Mouse (Mus musculus) left cerebral cortex, adult 2 months (tissue): Measurements from ENCODE around the gene Akt1. TPM values are rescaled to one million over a fixed set of nuclear protein-coding genes. Genes with fewer than 3 reads are reported as not detected.

Experiments used
- DNase-seq, 2 experiments: peaks; one replicate each; pipeline ENCODE4 v3.0.0; 2021 to 2022; ENCODE audit warnings: low spot score in 2 of 2, mixed read lengths in 1 of 2; ENCODE audit errors: extremely low spot score in 1 of 2
- H3K27ac ChIP-seq: fragments of 200-600 bp; 2 replicates; pipeline ENCODE4 v1.8.1; 2022
- H3K4me3 ChIP-seq: fragments of 200-600 bp; 2 replicates; pipeline ENCODE4 v1.8.1; 2022
- CTCF ChIP-seq: fragments of 200-600 bp; IDR thresholded peaks from 2 replicates; pipeline ENCODE4 v1.8.1; 2022; ENCODE audit warnings: antibody characterized with exemption, mild to moderate bottlenecking, moderate library complexity
- intact Hi-C: fragments of 180-260 bp; cut with DNase I; formaldehyde crosslinking; loops from one replicate; pipeline ENCODE4 v1.15.1; 2025
- total RNA-seq, 2 experiments: library from RNA; stranded (reverse); gene quantifications; 2 replicates each; pipeline ENCODE4 v1.2.3; 2021

The Akt1 gene
- total RNA-seq, 2 experiments from 2014 or later, result 144 to 157 TPM

- Histone ChIP-seq H3K4me3 (peak overlapping the region; percentile 66), H3K27ac (peak overlapping the region; percentile 90)
- no peak for TF ChIP-seq CTCF
- intact Hi-C loops, result loop anchor here (5.0 kb wide), 1 partner anchor 123 kb away; no protein-coding TSS in a partner anchor
- DNase-seq, result no peak
These were observed 54.2 kb downstream of the Akt1 start for GRCm38 (mm10) chr12:112620354-112621061.

- peak within 1 kb of the TSS; percentile 66 for H3K4me3 ChIP-seq
- DNase-seq, result peak; percentile 57 to 65
- no peak for TF ChIP-seq CTCF
- peak within 1 kb of the TSS; percentile 90 for H3K27ac ChIP-seq
- intact Hi-C loops, result loop anchor here (5.0 kb wide), 1 partner anchor 123 kb away; no protein-coding TSS in a partner anchor
These were observed 54.9 kb downstream of the Akt1 start, which contains the start of gene Adssl1 for GRCm38 (mm10) chr12:112619686-112620353. TSS of gene Adssl1 (plus strand) at chr12:112620045.

DNA sequence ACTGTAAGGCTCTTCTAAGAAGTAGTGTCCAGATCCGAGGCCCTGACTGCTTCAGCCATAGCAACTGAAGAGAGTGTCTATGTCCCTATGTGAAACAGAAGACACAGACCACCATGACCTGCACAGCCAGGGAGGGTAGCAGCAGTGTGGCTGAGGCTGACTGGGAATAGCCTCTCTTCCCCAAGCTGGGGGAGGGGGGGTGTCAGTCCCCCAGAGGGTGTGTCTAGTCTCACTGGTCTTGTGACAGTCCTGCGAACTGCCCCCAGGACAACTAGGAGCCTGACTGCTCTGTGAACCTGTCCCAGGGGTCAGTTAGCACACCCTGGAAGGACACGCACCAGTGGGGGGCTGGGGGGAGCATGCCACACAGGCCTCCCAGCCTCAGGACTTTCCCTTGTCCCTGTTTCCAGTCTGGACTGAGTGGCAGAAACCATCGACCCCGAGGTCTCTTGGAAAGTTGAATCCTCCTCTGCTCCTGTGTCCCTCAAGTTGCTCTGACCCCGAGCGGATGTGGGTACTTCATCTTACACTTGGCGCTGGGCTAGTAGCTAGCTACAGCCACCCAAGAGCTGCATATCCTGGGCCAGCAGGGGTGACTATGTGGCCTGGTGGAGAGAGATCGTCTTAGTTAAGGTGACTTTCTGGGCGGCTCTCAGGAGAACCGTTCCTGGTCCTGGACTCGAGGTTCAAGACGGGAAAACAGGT lies 55.6 kb downstream of the Akt1 start:
- no peak for DNase-seq

GRCm38 (mm10) chr12:112617898-112618380 lies 56.7 kb downstream of the Akt1 start:
- no peak overlapping the region for H3K4me3 ChIP-seq
- intact Hi-C loops, result loop anchor here (1.0 kb wide), 1 partner anchor 42 kb away; no protein-coding TSS in a partner anchor
- peak overlapping the region; percentile 90; the same call in 1 of the 2 replicates for H3K27ac ChIP-seq
- peak; percentile 53 to 61 for DNase-seq
- peak; percentile 73 for TF ChIP-seq CTCF

More for the DNA sequence above, 55.6 kb downstream of the Akt1 start:
- peak overlapping the region; percentile 90 for H3K27ac ChIP-seq
- TF ChIP-seq CTCF, result no peak
- H3K4me3 ChIP-seq, result peak overlapping the region; percentile 66
- intact Hi-C loops, result no loop called here

GRCm38 (mm10) chr12:112617184-112617583 lies 57.5 kb downstream of the Akt1 start:
- no peak for TF ChIP-seq CTCF
- intact Hi-C loops, result loop anchor here (1.0 kb wide), 1 partner anchor 41 kb away; no protein-coding TSS in a partner anchor
- no peak overlapping the region for H3K4me3 ChIP-seq
- peak overlapping the region; percentile 3; the same call in 1 of the 2 replicates for H3K27ac ChIP-seq
- peak; percentile 69 to 76 for DNase-seq

- intact Hi-C loops, result loop anchor here (1.0 kb wide), 1 partner anchor 40 kb away; no protein-coding TSS in a partner anchor
- no peak for TF ChIP-seq CTCF
- Histone ChIP-seq H3K27ac (no peak overlapping the region), H3K4me3 (no peak overlapping the region)
- no peak for DNase-seq
These were observed 58.0 kb downstream of the Akt1 start for GRCm38 (mm10) chr12:112616668-112617067.

GRCm38 (mm10) chr12:112609031-112609430 lies 65.7 kb downstream of the Akt1 start:
- no peak for TF ChIP-seq CTCF
- intact Hi-C loops, result no loop called here
- H3K27ac ChIP-seq, result no peak overlapping the region
- H3K4me3 ChIP-seq, result no peak overlapping the region
- no peak for DNase-seq

DNA sequence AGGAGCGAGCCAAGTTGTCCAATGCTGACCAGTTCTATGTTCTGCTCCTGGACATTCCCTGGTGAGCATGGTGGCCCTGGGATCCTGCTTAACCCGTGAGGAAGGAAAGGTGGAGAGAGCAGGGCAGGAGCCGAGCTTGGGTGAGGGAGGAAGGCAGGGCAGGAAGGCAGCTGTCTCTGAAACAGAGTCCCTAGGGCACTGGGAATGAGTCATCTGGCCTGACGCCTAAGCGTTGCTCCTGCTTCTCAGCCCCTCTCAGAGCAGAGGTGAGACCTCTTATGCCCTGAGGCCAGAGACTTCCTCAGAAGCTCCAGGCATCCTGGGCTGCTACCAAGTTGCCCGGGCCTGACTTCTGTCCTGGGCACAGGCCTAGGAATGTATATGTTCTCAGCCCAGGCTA lies 67.7 kb downstream of the Akt1 start:
- intact Hi-C loops, result no loop called here
- no peak for TF ChIP-seq CTCF
- H3K27ac ChIP-seq, result no peak overlapping the region
- no peak overlapping the region for H3K4me3 ChIP-seq
- no peak for DNase-seq

- intact Hi-C loops, result loop anchor here (1.0 kb wide), 1 partner anchor 53 kb away; no protein-coding TSS in a partner anchor
- H3K27ac ChIP-seq, result no peak overlapping the region
- peak; percentile 95 for TF ChIP-seq CTCF
These were observed 68.9 kb downstream of the Akt1 start for GRCm38 (mm10) chr12:112605766-112606165.

GRCm38 (mm10) chr12:112604709-112605649 lies 69.7 kb downstream of the Akt1 start:
- peak in 1 of 2 experiments; percentile 53 for DNase-seq
- H3K4me3 ChIP-seq, result no peak overlapping the region
- no peak for TF ChIP-seq CTCF
- intact Hi-C loops, result loop anchor here (1.0 kb wide), 1 partner anchor 53 kb away; no protein-coding TSS in a partner anchor
- peak overlapping the region; percentile 59 for H3K27ac ChIP-seq

More at GRCm38 (mm10) chr12:112605766-112606165, 68.9 kb downstream of the Akt1 start:
- peak; percentile 82 to 89 for DNase-seq
- no peak overlapping the region for H3K4me3 ChIP-seq
